ENCODE assay signal across 11 mouse cellular contexts in genomic region chr8:70469295-70469916, GRCm38 (mm10). TPM values are rescaled to one million over a fixed set of nuclear protein-coding genes. Genes with fewer than 3 reads are reported as not detected.
A peak's percentile ranks its signal among the peaks of the same experiment; 100 is the strongest.
DNase-seq lines count a peak whose midpoint lies in the region; ATAC-seq lines count a peak whose summit lies in the region.
"Had no signal": no experiment of that assay in that cellular context is flagged by ENCODE, and none has a peak within 500 bp of the region (broad histone marks: within the 10 kb centered on the region; RNA-seq: fewer than 3 reads in every experiment).

No protein-coding gene starts in this region.

- H3K4me1 ChIP-seq in lung, embryonic 16.5 days (replicated peaks; ENCODE audit: control insufficient read depth, insufficient read depth, low read length): peaks cover 30% of the 10 kb centered on the region
- 0 out of 2 replicates have a peak, but pooled peaks cover 4% of the 10 kb centered on the region for H3K4me1 ChIP-seq in intestine, embryonic 14.5 days (replicated peaks; ENCODE audit: control insufficient read depth, insufficient read depth, low read length)
- no peaks in the 10 kb centered on the region for H3K4me1 ChIP-seq in neural tube, embryonic 14.5 days (ENCODE audit: control insufficient read depth, insufficient read depth, low read length)

- no peak overlapping the region for H3K4me3 ChIP-seq in lung, embryonic 16.5 days (ENCODE audit: low read length)
- no peak overlapping the region for H3K4me3 ChIP-seq in intestine, embryonic 14.5 days (ENCODE audit: low read depth, low read length)
- H3K4me3 ChIP-seq in neural tube, embryonic 14.5 days (ENCODE audit: low read depth, low read length): no peak overlapping the region
- H3K4me3 ChIP-seq: erythroblast, embryonic 14.5 days; limb, embryonic 13.5 days had no signal

- 0 out of 2 replicates have a peak overlapping the region, but pooled peaks have one; percentile 2 for H3K9ac ChIP-seq in lung, embryonic 16.5 days (ENCODE audit: low read length)
- no peak overlapping the region for H3K9ac ChIP-seq in intestine, embryonic 14.5 days (ENCODE audit: low read length)
- H3K9ac ChIP-seq in neural tube, embryonic 14.5 days (replicated peaks; ENCODE audit: low read depth, low read length): no peak overlapping the region

- no peak overlapping the region for H3K4me2 ChIP-seq in lung, embryonic 16.5 days (ENCODE audit: low read depth, low read length)
- H3K4me2 ChIP-seq in intestine, embryonic 14.5 days (ENCODE audit: low read length): no peak overlapping the region
- H3K4me2 ChIP-seq in neural tube, embryonic 14.5 days (ENCODE audit: low read depth, low read length): no peak overlapping the region
- H3K4me2 ChIP-seq: limb, embryonic 13.5 days had no signal

- ATAC-seq in cerebellum, adult (ENCODE audit: insufficient number of reproducible peaks, low FRiP score, low TSS enrichment): 0 out of 2 replicates have a peak, but pooled peaks have one; percentile 8
- peak; percentile 70; the same call in 1 of the 2 replicates for ATAC-seq in lung, embryonic 16.5 days (ENCODE audit: low read depth)
- peak; percentile 53 for ATAC-seq in intestine, embryonic 14.5 days (replicated peaks; ENCODE audit: low FRiP score, low TSS enrichment, low read depth)
- peak; percentile 31; the same call in 1 of the 2 replicates for ATAC-seq in neural tube, embryonic 14.5 days (ENCODE audit: low read depth)

- 33% methylated on average over 10 of the region's 10 CpGs for WGBS in lung, embryonic 16.5 days
- WGBS in intestine, embryonic 14.5 days: 56% methylated on average over 10 of the region's 10 CpGs
- 46% methylated on average over 10 of the region's 10 CpGs for WGBS in neural tube, embryonic 14.5 days

- H3K27ac ChIP-seq in lung, embryonic 16.5 days (ENCODE audit: low read length): peak overlapping the region; percentile 48
- H3K27ac ChIP-seq in intestine, embryonic 14.5 days (ENCODE audit: low read depth): no peak overlapping the region
- H3K27ac ChIP-seq in neural tube, embryonic 14.5 days (ENCODE audit: low read depth, low read length): no peak overlapping the region
- H3K27ac ChIP-seq: limb, embryonic 13.5 days had no signal

- H3K36me3 ChIP-seq in lung, embryonic 16.5 days (ENCODE audit: control insufficient read depth, insufficient read depth, low read length): peaks cover 7% of the 10 kb centered on the region; the same call in 1 of the 2 replicates
- H3K36me3 ChIP-seq in intestine, embryonic 14.5 days (ENCODE audit: control insufficient read depth, insufficient read depth, low read length): peaks cover 6% of the 10 kb centered on the region; the same call in 1 of the 2 replicates
- H3K36me3 ChIP-seq in neural tube, embryonic 14.5 days (ENCODE audit: control insufficient read depth, insufficient read depth, low read length): no peaks in the 10 kb centered on the region

- no peak for DNase-seq in cerebellum, adult 11-12 months
- DNase-seq in lung, postnatal 36 days: no peak
- no peak for DNase-seq in intestine, embryonic 14.5 days (ENCODE audit: low spot score)
- DNase-seq in adrenal gland, adult 18-20 months (ENCODE audit: low spot score in 2 of 2): no peak
- no peak for DNase-seq in cerebellum, adult 8-10 months
- DNase-seq: retina, postnatal 1 day had no signal

- H3K9me3 ChIP-seq in lung, embryonic 16.5 days (ENCODE audit: control insufficient read depth, low read length): no peaks in the 10 kb centered on the region
- no peaks in the 10 kb centered on the region for H3K9me3 ChIP-seq in intestine, embryonic 14.5 days (ENCODE audit: control insufficient read depth, low read length)
- H3K9me3 ChIP-seq in neural tube, embryonic 14.5 days (ENCODE audit: control insufficient read depth, low read length): no peaks in the 10 kb centered on the region
- H3K9me3 ChIP-seq: limb, embryonic 13.5 days had no signal

- no peaks in the 10 kb centered on the region for H3K27me3 ChIP-seq in lung, embryonic 16.5 days (ENCODE audit: control insufficient read depth, insufficient read depth, low read depth, low read length)
- no peaks in the 10 kb centered on the region for H3K27me3 ChIP-seq in intestine, embryonic 14.5 days (replicated peaks; ENCODE audit: control insufficient read depth, insufficient read depth, low read length)
- no peaks in the 10 kb centered on the region for H3K27me3 ChIP-seq in neural tube, embryonic 14.5 days (ENCODE audit: control insufficient read depth, insufficient read depth, low read length)
- H3K27me3 ChIP-seq: limb, embryonic 13.5 days had no signal

RNA-seq across cellular contexts. Expression of gene Klhl26, which starts 7.4 kb away (rescaled TPM):
- 28.8 and 29.4 TPM in 2 replicates for polyA plus RNA-seq in lung, embryonic 16.5 days (2015; fragmentation: Nextera tagmentation; extraction: Ambion mirVana)
- 19.5 and 21.2 TPM in 2 replicates for polyA plus RNA-seq in intestine, embryonic 14.5 days (2014; fragmentation: Nextera tagmentation; extraction: Ambion mirVana)
- polyA plus RNA-seq in neural tube, embryonic 14.5 days (2014; fragmentation: Nextera tagmentation; extraction: Ambion mirVana): 29.4 and 30.1 TPM in 2 replicates
- total RNA-seq in adrenal gland, adult 18-20 months (2021): 10 to 100 TPM; 26.0 to 27.0 TPM

RNA-seq across cellular contexts. Expression of gene Tmem59l, which starts 17.8 kb away (rescaled TPM):
- polyA plus RNA-seq in lung, embryonic 16.5 days (2015; fragmentation: Nextera tagmentation; extraction: Ambion mirVana): 5.6 and 7.0 TPM in 2 replicates
- 3.7 and 5.1 TPM in 2 replicates for polyA plus RNA-seq in intestine, embryonic 14.5 days (2014; fragmentation: Nextera tagmentation; extraction: Ambion mirVana)
- polyA plus RNA-seq in neural tube, embryonic 14.5 days (2014; fragmentation: Nextera tagmentation; extraction: Ambion mirVana): 144 and 200 TPM in 2 replicates
- total RNA-seq in adrenal gland, adult 18-20 months (2021): 10 to 100 TPM; 20.4 to 26.4 TPM
- polyA plus RNA-seq: erythroblast, embryonic 14.5 days had no signal

RNA-seq across cellular contexts. Expression of gene Crlf1, which starts 23.6 kb away (rescaled TPM):
- polyA plus RNA-seq in lung, embryonic 16.5 days (2015; fragmentation: Nextera tagmentation; extraction: Ambion mirVana): 166 and 169 TPM in 2 replicates
- 1.4 and 1.9 TPM in 2 replicates for polyA plus RNA-seq in intestine, embryonic 14.5 days (2014; fragmentation: Nextera tagmentation; extraction: Ambion mirVana)
- polyA plus RNA-seq in neural tube, embryonic 14.5 days (2014; fragmentation: Nextera tagmentation; extraction: Ambion mirVana): 5.3 and 10.0 TPM in 2 replicates
- total RNA-seq in adrenal gland, adult 18-20 months (2021): 1 to 10 TPM in 1 of 2 experiments, under 1 TPM in 1; 0.74 to 1.6 TPM

RNA-seq across cellular contexts. Expression of gene Crtc1, which starts 30.0 kb away (rescaled TPM):
- 13.9 and 15.4 TPM in 2 replicates for polyA plus RNA-seq in lung, embryonic 16.5 days (2015; fragmentation: Nextera tagmentation; extraction: Ambion mirVana)
- 18.0 and 23.4 TPM in 2 replicates for polyA plus RNA-seq in intestine, embryonic 14.5 days (2014; fragmentation: Nextera tagmentation; extraction: Ambion mirVana)
- 48.2 and 55.9 TPM in 2 replicates for polyA plus RNA-seq in neural tube, embryonic 14.5 days (2014; fragmentation: Nextera tagmentation; extraction: Ambion mirVana)
- total RNA-seq in adrenal gland, adult 18-20 months (2021): 10 to 100 TPM; 19.3 to 22.3 TPM

RNA-seq across cellular contexts. Expression of gene Rex1bd, which starts 37.1 kb away (rescaled TPM):
- 125 and 133 TPM in 2 replicates for polyA plus RNA-seq in lung, embryonic 16.5 days (2015; fragmentation: Nextera tagmentation; extraction: Ambion mirVana)
- polyA plus RNA-seq in intestine, embryonic 14.5 days (2014; fragmentation: Nextera tagmentation; extraction: Ambion mirVana): 130 and 136 TPM in 2 replicates
- 152 and 172 TPM in 2 replicates for polyA plus RNA-seq in neural tube, embryonic 14.5 days (2014; fragmentation: Nextera tagmentation; extraction: Ambion mirVana)
- total RNA-seq in adrenal gland, adult 18-20 months (2021): 100 to 1,000 TPM; 155 to 174 TPM

Comparison
In these comparisons a context has a peak if more than half of its experiments do, and no peak if none do; other contexts are left out.
1. ATAC-seq: peak in every context shown above with its lines; median percentile 70 in lung, embryonic 16.5 days; 53 in intestine, embryonic 14.5 days; 31 in neural tube, embryonic 14.5 days; 8 in cerebellum, adult.
2. RNA of gene Tmem59l, which starts 17.8 kb away (polyA plus RNA-seq): 144 to 200 TPM in neural tube, embryonic 14.5 days; 5.6 to 7.0 TPM in lung, embryonic 16.5 days and 3.7 to 5.1 TPM in intestine, embryonic 14.5 days; every median in the first group is over 10 times any median in the second.
3. RNA of gene Crlf1, which starts 23.6 kb away (polyA plus RNA-seq): 166 to 169 TPM in lung, embryonic 16.5 days; 5.3 to 10.0 TPM in neural tube, embryonic 14.5 days and 1.4 to 1.9 TPM in intestine, embryonic 14.5 days; every median in the first group is over 10 times any median in the second.